Mouse (Mus musculus): ENCODE measurements around the gene Psmb9. TPM values are rescaled to one million over a fixed set of nuclear protein-coding genes. Genes with fewer than 3 reads are reported as not detected.

Psmb9 gene
- polyA plus RNA-seq, 1 experiment from 2014 or later = 2.1 TPM

GRCm38 (mm10) chr17:34217986-34218385 is 30.4 kb upstream of the Psmb9 start:
- Histone ChIP-seq H3K27me3 (replicated peaks) (peaks cover 18% of the 10 kb centered on the region), H3K9me3 (replicated peaks) (no peaks in the 10 kb centered on the region), H3K27ac (replicated peaks) (no peak overlapping the region), H3K4me1 (no peaks in the 10 kb centered on the region; the same call in 1 of the 2 replicates), H3K4me2 (no peak overlapping the region), H3K9ac (replicated peaks) (no peak overlapping the region), H3K36me3 (no peaks in the 10 kb centered on the region), H3K4me3 (replicated peaks) (no peak overlapping the region)
- ATAC-seq (ENCODE audit: low FRiP score) = no peak
- WGBS = 92% methylated on average over 5 of the region's 5 CpGs

GRCm38 (mm10) chr17:34217216-34217928 is 29.8 kb upstream of the Psmb9 start:
- H3K9me3 ChIP-seq (replicated peaks) = no peaks in the 10 kb centered on the region
- H3K4me3 ChIP-seq (replicated peaks) = no peak overlapping the region
- 89% methylated on average over 8 of the region's 8 CpGs for WGBS
- H3K9ac ChIP-seq (replicated peaks) = no peak overlapping the region
- no peak overlapping the region for H3K4me2 ChIP-seq
- no peaks in the 10 kb centered on the region for H3K36me3 ChIP-seq
- no peaks in the 10 kb centered on the region; the same call in 1 of the 2 replicates for H3K4me1 ChIP-seq
- peaks cover 24% of the 10 kb centered on the region for H3K27me3 ChIP-seq (replicated peaks)
- no peak overlapping the region for H3K27ac ChIP-seq (replicated peaks)
- ATAC-seq (ENCODE audit: low FRiP score) = no peak

- no peak overlapping the region for H3K27ac ChIP-seq (replicated peaks)
- no peaks in the 10 kb centered on the region for H3K36me3 ChIP-seq
- ATAC-seq (ENCODE audit: low FRiP score) = no peak
- H3K9me3 ChIP-seq (replicated peaks) = no peaks in the 10 kb centered on the region
- H3K4me2 ChIP-seq = no peak overlapping the region
- peaks cover 4% of the 10 kb centered on the region; the same call in 1 of the 2 replicates for H3K4me1 ChIP-seq
- WGBS = 87% methylated on average over 12 of the region's 12 CpGs
- H3K4me3 ChIP-seq (replicated peaks) = no peak overlapping the region
- H3K9ac ChIP-seq (replicated peaks) = no peak overlapping the region
- H3K27me3 ChIP-seq (replicated peaks) = peaks cover 43% of the 10 kb centered on the region
These were observed 27.6 kb upstream of the Psmb9 start for GRCm38 (mm10) chr17:34215176-34215575.

GRCm38 (mm10) chr17:34213936-34214335 is 26.4 kb upstream of the Psmb9 start:
- no peak overlapping the region for H3K9ac ChIP-seq (replicated peaks)
- peak overlapping the region; percentile 16; the same call in 1 of the 2 replicates for H3K4me3 ChIP-seq (replicated peaks)
- H3K27ac ChIP-seq (replicated peaks) = no peak overlapping the region
- peaks cover 46% of the 10 kb centered on the region for H3K27me3 ChIP-seq (replicated peaks)
- H3K36me3 ChIP-seq = no peaks in the 10 kb centered on the region
- H3K4me2 ChIP-seq = peak overlapping the region; percentile 38
- 49% methylated on average over 21 of the region's 21 CpGs for WGBS
- no peaks in the 10 kb centered on the region for H3K9me3 ChIP-seq (replicated peaks)
- no peak for ATAC-seq (ENCODE audit: low FRiP score)
- peaks cover 4% of the 10 kb centered on the region; the same call in 1 of the 2 replicates for H3K4me1 ChIP-seq

GRCm38 (mm10) chr17:34211746-34212365 is 24.3 kb upstream of the Psmb9 start:
- no peaks in the 10 kb centered on the region for H3K9me3 ChIP-seq (replicated peaks)
- peak overlapping the region; percentile 19; the same call in 1 of the 2 replicates for H3K4me2 ChIP-seq
- peaks cover 59% of the 10 kb centered on the region for H3K27me3 ChIP-seq (replicated peaks)
- H3K4me3 ChIP-seq (replicated peaks) = no peak overlapping the region
- H3K9ac ChIP-seq (replicated peaks) = no peak overlapping the region
- WGBS = 23% methylated on average over 23 of the region's 23 CpGs
- H3K27ac ChIP-seq (replicated peaks) = no peak overlapping the region
- ATAC-seq (ENCODE audit: low FRiP score) = no peak
- H3K36me3 ChIP-seq = no peaks in the 10 kb centered on the region
- peaks cover 4% of the 10 kb centered on the region; the same call in 1 of the 2 replicates for H3K4me1 ChIP-seq

GRCm38 (mm10) chr17:34210599-34210998 is 23.0 kb upstream of the Psmb9 start:
- no peak for ATAC-seq (ENCODE audit: low FRiP score)
- no peak overlapping the region for H3K27ac ChIP-seq (replicated peaks)
- H3K4me3 ChIP-seq (replicated peaks) = no peak overlapping the region
- H3K9me3 ChIP-seq (replicated peaks) = no peaks in the 10 kb centered on the region
- 86% methylated on average over 3 of the region's 3 CpGs for WGBS
- peaks cover 69% of the 10 kb centered on the region for H3K27me3 ChIP-seq (replicated peaks)
- no peak overlapping the region for H3K4me2 ChIP-seq
- H3K9ac ChIP-seq (replicated peaks) = no peak overlapping the region
- H3K4me1 ChIP-seq = peaks cover 4% of the 10 kb centered on the region; the same call in 1 of the 2 replicates
- no peaks in the 10 kb centered on the region for H3K36me3 ChIP-seq

GRCm38 (mm10) chr17:34209680-34210079 is 22.1 kb upstream of the Psmb9 start:
- WGBS = 55% methylated on average over 3 of the region's 3 CpGs
- Histone ChIP-seq H3K4me1 (peaks cover 13% of the 10 kb centered on the region), H3K4me2 (no peak overlapping the region), H3K27ac (replicated peaks) (no peak overlapping the region), H3K36me3 (no peaks in the 10 kb centered on the region), H3K4me3 (replicated peaks) (no peak overlapping the region), H3K27me3 (replicated peaks) (peaks cover 72% of the 10 kb centered on the region), H3K9ac (replicated peaks) (no peak overlapping the region), H3K9me3 (replicated peaks) (no peaks in the 10 kb centered on the region)
- ATAC-seq (ENCODE audit: low FRiP score) = no peak

- Histone ChIP-seq H3K27me3 (replicated peaks) (peaks cover 66% of the 10 kb centered on the region), H3K36me3 (no peaks in the 10 kb centered on the region), H3K9ac (replicated peaks) (no peak overlapping the region), H3K9me3 (replicated peaks) (no peaks in the 10 kb centered on the region), H3K4me1 (peaks cover 16% of the 10 kb centered on the region), H3K4me2 (no peak overlapping the region), H3K27ac (replicated peaks) (no peak overlapping the region), H3K4me3 (replicated peaks) (no peak overlapping the region)
- ATAC-seq (ENCODE audit: low FRiP score) = no peak
- WGBS = 25% methylated on average over 10 of the region's 10 CpGs
These were observed 20.9 kb upstream of the Psmb9 start for GRCm38 (mm10) chr17:34208421-34208820.

GRCm38 (mm10) chr17:34207866-34208265 is 20.3 kb upstream of the Psmb9 start:
- peaks cover 69% of the 10 kb centered on the region for H3K27me3 ChIP-seq (replicated peaks)
- no peak overlapping the region for H3K4me2 ChIP-seq
- H3K27ac ChIP-seq (replicated peaks) = no peak overlapping the region
- H3K36me3 ChIP-seq = no peaks in the 10 kb centered on the region
- no peak for ATAC-seq (ENCODE audit: low FRiP score)
- peaks cover 16% of the 10 kb centered on the region for H3K4me1 ChIP-seq
- no peaks in the 10 kb centered on the region for H3K9me3 ChIP-seq (replicated peaks)
- WGBS = 97% methylated on average over 9 of the region's 9 CpGs
- H3K4me3 ChIP-seq (replicated peaks) = no peak overlapping the region
- H3K9ac ChIP-seq (replicated peaks) = no peak overlapping the region

GRCm38 (mm10) chr17:34207456-34207855 is 19.9 kb upstream of the Psmb9 start:
- H3K9me3 ChIP-seq (replicated peaks) = no peaks in the 10 kb centered on the region
- peaks cover 66% of the 10 kb centered on the region for H3K27me3 ChIP-seq (replicated peaks)
- no peak overlapping the region for H3K9ac ChIP-seq (replicated peaks)
- H3K4me1 ChIP-seq = peaks cover 16% of the 10 kb centered on the region
- no peak overlapping the region for H3K27ac ChIP-seq (replicated peaks)
- WGBS = 68% methylated on average over 3 of the region's 3 CpGs
- H3K4me3 ChIP-seq (replicated peaks) = no peak overlapping the region
- no peak for ATAC-seq (ENCODE audit: low FRiP score)
- H3K36me3 ChIP-seq = no peaks in the 10 kb centered on the region
- H3K4me2 ChIP-seq = no peak overlapping the region

GRCm38 (mm10) chr17:34206731-34207130 is 19.2 kb upstream of the Psmb9 start:
- H3K4me2 ChIP-seq = no peak overlapping the region
- H3K27me3 ChIP-seq (replicated peaks) = peaks cover 59% of the 10 kb centered on the region
- ATAC-seq (ENCODE audit: low FRiP score) = no peak

GRCm38 (mm10) chr17:34205746-34206176 is 18.2 kb upstream of the Psmb9 start:
- peaks cover 60% of the 10 kb centered on the region for H3K27me3 ChIP-seq (replicated peaks)
- WGBS = 14% methylated on average over 9 of the region's 9 CpGs
- H3K27ac ChIP-seq (replicated peaks) = no peak overlapping the region

More at GRCm38 (mm10) chr17:34206731-34207130, 19.2 kb upstream of the Psmb9 start:
- 88% methylated on average over 5 of the region's 5 CpGs for WGBS
- H3K4me1 ChIP-seq = peaks cover 14% of the 10 kb centered on the region
- H3K27ac ChIP-seq (replicated peaks) = no peak overlapping the region
- no peak overlapping the region for H3K9ac ChIP-seq (replicated peaks)
- no peak overlapping the region for H3K4me3 ChIP-seq (replicated peaks)
- no peaks in the 10 kb centered on the region for H3K9me3 ChIP-seq (replicated peaks)
- no peaks in the 10 kb centered on the region for H3K36me3 ChIP-seq

More at GRCm38 (mm10) chr17:34205746-34206176, 18.2 kb upstream of the Psmb9 start:
- Histone ChIP-seq H3K4me2 (peak overlapping the region; percentile 81), H3K36me3 (no peaks in the 10 kb centered on the region), H3K4me1 (peaks cover 13% of the 10 kb centered on the region), H3K4me3 (replicated peaks) (peak overlapping the region; percentile 59; the same call in 1 of the 2 replicates), H3K9me3 (replicated peaks) (no peaks in the 10 kb centered on the region), H3K9ac (replicated peaks) (no peak overlapping the region)
- no peak for ATAC-seq (ENCODE audit: low FRiP score)

Data from neural tube, embryonic 15.5 days (tissue).